Mouse (Mus musculus) forebrain, embryonic 10.5 days (tissue): Measurements from ENCODE around the gene Tsen34. TPM values are rescaled to one million over a fixed set of nuclear protein-coding genes. Genes with fewer than 3 reads are reported as not detected.

Experiments
- DNase-seq: peaks from one replicate; pipeline ENCODE4 v3.0.0-alpha.2; 2017; ENCODE audit warnings: low spot score; ENCODE audit errors: extremely low spot score
- H3K27ac ChIP-seq: fragments of 300-500 bp; sonication (generic); 2 replicates; pipeline ENCODE4 v1.5.1; 2016; ENCODE audit warnings: mild to moderate bottlenecking
- H3K27me3 ChIP-seq: fragments of 300-500 bp; sonication (generic); 2 replicates; pipeline ENCODE4 v1.6.1; 2016; ENCODE audit warnings: mild to moderate bottlenecking; ENCODE audit not compliant: poor library complexity, severe bottlenecking
- H3K36me3 ChIP-seq: fragments of 300-500 bp; sonication (generic); replicated peaks from 2 replicates; pipeline ENCODE4 v1.6.1; 2016; ENCODE audit warnings: mild to moderate bottlenecking, moderate library complexity
- H3K4me1 ChIP-seq: fragments of 300-500 bp; sonication (generic); 2 replicates; pipeline ENCODE4 v1.6.1; 2016
- H3K4me3 ChIP-seq: fragments of 300-500 bp; sonication (generic); 2 replicates; pipeline ENCODE4 v1.5.1; 2016; ENCODE audit warnings: mild to moderate bottlenecking, moderate library complexity
- H3K9me3 ChIP-seq: fragments of 300-500 bp; sonication (generic); 2 replicates; pipeline ENCODE4 v1.6.1; 2016; ENCODE audit warnings: mild to moderate bottlenecking, moderate library complexity
- WGBS: fragments of 180-500 bp; shearing (Covaris S2); methylation state at CpG from one replicate; pipeline ENCODE4 v1.1.7; 2016; 5-methylcytosine and 5-hydroxymethylcytosine counted together
- polyA plus RNA-seq: library from polyadenylated mRNA; unstranded; fragments of >200 nt; fragmentation: Nextera tagmentation; extraction: Ambion mirVana; gene quantifications from 2 replicates; pipeline ENCODE4 v1.2.1, GENCODE M21; 2016

Tsen34 gene
- polyA plus RNA-seq, 1 experiment from 2014 or later, result 286 TPM

DNA sequence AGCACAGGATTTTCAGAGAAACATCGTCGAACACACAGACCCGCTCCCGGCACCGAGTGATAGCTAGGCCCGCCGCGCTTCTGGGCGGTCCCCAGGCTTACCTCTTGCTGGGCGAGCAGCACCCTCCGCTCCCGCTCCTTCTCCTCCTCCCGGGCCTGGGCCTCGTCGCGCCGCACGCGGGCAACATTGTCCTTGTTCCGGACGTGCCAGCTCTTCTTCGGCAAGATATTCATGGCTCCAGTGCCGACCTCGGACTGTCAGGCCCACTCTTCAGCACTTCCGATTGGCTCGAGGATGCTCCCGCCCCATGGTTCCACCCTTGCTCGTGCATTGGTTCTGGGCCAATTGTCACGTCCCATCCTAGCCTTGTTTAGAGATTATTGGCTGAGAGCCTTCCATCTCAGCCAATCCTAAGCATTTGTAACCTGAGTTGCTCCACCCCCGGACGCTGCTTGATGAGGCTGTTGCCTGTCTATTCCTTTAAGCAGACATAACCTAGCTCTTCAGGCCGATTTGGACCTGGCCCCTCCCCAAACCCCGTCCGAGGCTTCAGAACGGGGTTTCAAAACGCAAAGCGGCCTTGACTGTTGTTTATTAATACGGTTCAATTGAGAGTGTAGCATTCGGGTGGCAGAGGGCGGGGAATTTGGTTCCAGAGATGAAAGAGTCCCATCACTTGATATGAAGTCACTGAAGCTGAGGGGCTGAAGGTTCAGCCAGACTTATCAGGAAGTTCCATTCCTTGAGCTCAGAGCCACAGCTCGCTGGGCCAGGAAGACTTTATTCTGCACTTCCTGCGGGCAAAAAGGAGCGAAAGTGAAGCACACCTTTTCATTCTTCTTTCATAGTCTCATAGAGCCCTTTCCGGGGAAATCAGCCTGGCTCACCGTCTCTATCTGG lies 27.2 kb upstream of the Tsen34 start, which contains the start of gene Leng1:
TSS of gene Leng1 (minus strand) at position 626 of the 900 bp plus-strand sequence.
- WGBS, result 6% methylated on average over 45 of the region's 45 CpGs
- Histone ChIP-seq H3K9me3 (no peaks in the 10 kb centered on the region), H3K27ac (peak within 1 kb of the TSS; percentile 90)

DNA sequence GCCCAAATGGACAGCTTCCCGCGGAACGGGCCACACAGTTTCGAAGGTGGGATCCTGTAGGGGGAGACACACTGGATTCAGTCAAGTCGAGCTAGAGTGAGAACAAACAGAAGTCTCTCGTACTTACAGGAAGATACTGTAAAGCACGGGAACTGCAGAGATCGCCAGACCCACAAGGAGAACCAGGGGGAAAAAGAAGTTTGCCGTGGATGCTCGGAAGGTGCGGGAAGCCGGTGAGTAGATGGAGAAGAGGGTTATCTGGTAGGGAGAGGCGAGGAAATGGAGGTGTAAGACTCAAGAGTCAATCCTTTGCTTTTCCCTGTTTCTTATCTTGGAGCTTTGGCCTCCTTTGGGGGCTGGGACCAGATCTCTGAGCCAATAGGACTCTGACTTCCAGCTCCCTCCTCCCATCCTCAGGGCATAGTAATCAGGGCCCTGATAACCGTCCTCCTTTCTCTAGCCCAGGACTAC lies 25.7 kb upstream of the Tsen34 start:
- WGBS, result 11% methylated on average over 14 of the region's 14 CpGs
- H3K27ac ChIP-seq, result no peak overlapping the region; the same call in 1 of the 2 replicates
- H3K4me3 ChIP-seq, result peak overlapping the region; percentile 22
- DNase-seq, result no peak
- H3K9me3 ChIP-seq, result no peaks in the 10 kb centered on the region
- peaks cover 29% of the 10 kb centered on the region for H3K4me1 ChIP-seq
- peaks cover 18% of the 10 kb centered on the region for H3K36me3 ChIP-seq
- H3K27me3 ChIP-seq, result no peaks in the 10 kb centered on the region

More for the DNA sequence above, 27.2 kb upstream of the Tsen34 start, which contains the start of gene Leng1:
- H3K27me3 ChIP-seq, result no peaks in the 10 kb centered on the region
- peaks cover 33% of the 10 kb centered on the region for H3K36me3 ChIP-seq
- peak; percentile 94 for DNase-seq
- H3K4me3 ChIP-seq, result peak within 1 kb of the TSS; percentile 75
- peaks cover 29% of the 10 kb centered on the region for H3K4me1 ChIP-seq

- WGBS, result 73% methylated on average over 10 of the region's 10 CpGs
- Histone ChIP-seq H3K9me3 (no peaks in the 10 kb centered on the region), H3K4me3 (no peak overlapping the region), H3K36me3 (peaks cover 10% of the 10 kb centered on the region; the same call in 1 of the 2 replicates), H3K27ac (no peak overlapping the region), H3K4me1 (no peaks in the 10 kb centered on the region), H3K27me3 (no peaks in the 10 kb centered on the region)
- peak; percentile 78 for DNase-seq
These were observed 18.0 kb upstream of the Tsen34 start for GRCm38 (mm10) chr7:3674507-3675227.

- Histone ChIP-seq H3K27me3 (no peaks in the 10 kb centered on the region), H3K27ac (no peak overlapping the region), H3K36me3 (peaks cover 12% of the 10 kb centered on the region; the same call in 1 of the 2 replicates), H3K9me3 (no peaks in the 10 kb centered on the region), H3K4me3 (no peak overlapping the region), H3K4me1 (no peaks in the 10 kb centered on the region)
- 83% methylated on average over 3 of the region's 3 CpGs for whole genome bisulfite sequencing
- no peak for DNase-seq
These were observed 17.5 kb upstream of the Tsen34 start for GRCm38 (mm10) chr7:3675228-3675548.

DNA sequence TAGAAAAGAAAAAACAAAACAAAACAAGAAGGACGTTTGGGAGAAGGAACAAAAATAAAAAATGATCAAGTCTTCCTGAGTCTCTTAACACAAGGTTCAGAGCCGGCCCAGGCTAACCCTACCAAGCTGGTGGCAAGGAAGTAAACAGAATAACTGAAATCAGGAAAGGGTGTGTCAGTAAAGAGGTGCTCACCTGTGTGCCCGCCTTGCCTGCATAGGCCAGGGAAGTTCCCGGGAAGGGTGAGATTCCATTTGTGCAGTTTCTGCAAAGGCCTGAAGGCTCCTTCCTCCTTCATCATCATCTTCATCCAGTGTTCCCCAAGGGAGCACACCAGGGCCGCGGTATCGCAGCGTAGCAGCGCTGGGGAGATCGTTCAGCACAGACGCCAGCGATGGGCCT lies 16.3 kb upstream of the Tsen34 start:
- Histone ChIP-seq H3K4me3 (no peak overlapping the region), H3K9me3 (no peaks in the 10 kb centered on the region), H3K27ac (no peak overlapping the region), H3K36me3 (peaks cover 19% of the 10 kb centered on the region), H3K27me3 (no peaks in the 10 kb centered on the region), H3K4me1 (no peaks in the 10 kb centered on the region)
- DNase-seq, result no peak
- WGBS, result 92% methylated on average over 12 of the region's 12 CpGs

DNA sequence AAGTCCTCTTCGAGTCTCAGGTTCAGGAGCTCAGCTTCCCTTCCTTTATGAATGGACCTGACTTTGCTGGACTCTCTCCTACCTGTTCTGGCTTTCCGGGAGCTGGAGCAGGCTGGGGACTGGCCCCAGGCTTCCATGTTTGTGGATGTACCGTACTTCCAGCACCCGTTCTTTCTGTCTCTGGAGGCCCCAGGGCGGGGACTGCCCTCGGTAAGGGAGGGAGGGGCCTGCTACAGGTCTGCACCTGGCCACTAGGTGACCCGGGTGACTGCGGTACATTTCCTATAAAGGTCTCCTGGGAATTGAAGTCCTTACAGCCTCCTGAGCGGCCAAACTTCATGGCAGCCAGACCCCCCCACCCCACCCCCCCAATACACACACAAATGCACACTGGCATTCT lies 15.3 kb upstream of the Tsen34 start, which contains the start of gene Tmc4:
TSS of gene Tmc4 (minus strand) at position 212 of the 400 bp plus-strand sequence.
- Histone ChIP-seq H3K4me1 (no peaks in the 10 kb centered on the region), H3K36me3 (peaks cover 21% of the 10 kb centered on the region), H3K27me3 (no peaks in the 10 kb centered on the region), H3K27ac (no peak within 1 kb of the TSS), H3K9me3 (no peaks in the 10 kb centered on the region), H3K4me3 (no peak within 1 kb of the TSS)
- DNase-seq, result no peak
- 51% methylated on average over 9 of the region's 9 CpGs for whole genome bisulfite sequencing

DNA sequence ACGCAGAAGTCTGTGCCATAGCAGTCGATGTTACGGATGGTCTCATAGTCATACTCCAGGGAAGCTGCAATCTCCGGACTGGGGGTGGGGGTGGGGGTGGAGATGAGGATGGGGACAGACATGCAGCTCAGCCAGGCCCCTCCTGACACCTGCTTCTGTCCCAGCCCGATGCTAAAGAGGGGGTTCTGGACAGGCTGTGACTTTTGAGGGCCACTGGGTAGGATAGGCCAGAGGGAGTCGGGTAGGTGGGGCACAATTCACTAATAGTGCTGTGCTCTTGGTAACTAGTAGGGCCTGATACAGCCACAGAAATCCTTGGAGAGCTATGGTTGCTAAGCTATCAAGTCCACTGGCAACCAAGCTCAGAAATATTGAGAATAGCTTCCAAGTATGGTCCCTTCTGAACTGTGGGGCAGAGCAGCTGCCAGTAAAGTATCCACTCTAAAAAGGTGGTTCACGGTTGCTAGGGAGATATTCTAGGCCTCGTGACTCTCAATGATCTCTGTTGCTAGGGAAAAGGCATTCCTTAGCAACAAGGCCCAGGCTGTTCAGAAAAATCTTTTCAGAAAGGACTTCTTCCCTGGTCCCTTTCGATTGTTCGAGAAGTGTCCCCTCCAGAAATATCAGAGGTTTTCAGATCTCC lies 8.6 kb upstream of the Tsen34 start:
- Histone ChIP-seq H3K4me1 (peaks cover 19% of the 10 kb centered on the region), H3K27ac (peak overlapping the region; percentile 48; the same call in 1 of the 2 replicates), H3K9me3 (peaks cover 5% of the 10 kb centered on the region; the same call in 1 of the 2 replicates), H3K36me3 (peaks cover 57% of the 10 kb centered on the region), H3K27me3 (no peaks in the 10 kb centered on the region), H3K4me3 (no peak overlapping the region)
- 85% methylated on average over 10 of the region's 10 CpGs for whole genome bisulfite sequencing
- DNase-seq, result no peak

- H3K4me3 ChIP-seq, result no peak overlapping the region
- H3K9me3 ChIP-seq, result peaks cover 5% of the 10 kb centered on the region; the same call in 1 of the 2 replicates
- DNase-seq, result no peak
- H3K27me3 ChIP-seq, result no peaks in the 10 kb centered on the region
- H3K4me1 ChIP-seq, result peaks cover 19% of the 10 kb centered on the region
- WGBS, result 87% methylated on average over 8 of the region's 8 CpGs
- H3K36me3 ChIP-seq, result peaks cover 57% of the 10 kb centered on the region
- H3K27ac ChIP-seq, result 0 out of 2 replicates have a peak overlapping the region, but pooled peaks have one; percentile 48
These were observed 8.0 kb upstream of the Tsen34 start for GRCm38 (mm10) chr7:3684698-3685097.

GRCm38 (mm10) chr7:3685400-3686187 lies 7.1 kb upstream of the Tsen34 start:
- DNase-seq, result no peak
- peak overlapping the region; percentile 40; the same call in 1 of the 2 replicates for H3K27ac ChIP-seq
- no peak overlapping the region for H3K4me3 ChIP-seq
- peaks cover 5% of the 10 kb centered on the region; the same call in 1 of the 2 replicates for H3K9me3 ChIP-seq
- peaks cover 58% of the 10 kb centered on the region for H3K36me3 ChIP-seq
- H3K27me3 ChIP-seq, result no peaks in the 10 kb centered on the region
- WGBS, result 84% methylated on average over 31 of the region's 31 CpGs
- H3K4me1 ChIP-seq, result peaks cover 19% of the 10 kb centered on the region

- no peaks in the 10 kb centered on the region for H3K9me3 ChIP-seq
- no peaks in the 10 kb centered on the region for H3K27me3 ChIP-seq
- no peak for DNase-seq
- WGBS, result 39% methylated on average over 3 of the region's 3 CpGs
- H3K27ac ChIP-seq, result peak overlapping the region; percentile 94
- H3K36me3 ChIP-seq, result peaks cover 37% of the 10 kb centered on the region
- peak overlapping the region; percentile 86 for H3K4me3 ChIP-seq
- H3K4me1 ChIP-seq, result peaks cover 27% of the 10 kb centered on the region
These were observed 744 bp upstream of the Tsen34 start for GRCm38 (mm10) chr7:3691919-3692318.

GRCm38 (mm10) chr7:3692987-3693808 lies 535 bp downstream of the Tsen34 start, which contains the start of gene Mboat7:
Gene Mboat7, minus strand, starts transcription at chr7:3693523.
- under 1% methylated on average over 55 of the region's 55 CpGs for WGBS
- H3K4me1 ChIP-seq, result peaks cover 27% of the 10 kb centered on the region
- no peaks in the 10 kb centered on the region for H3K27me3 ChIP-seq
- H3K27ac ChIP-seq, result peak within 1 kb of the TSS; percentile 94
- DNase-seq, result peak; percentile 96
- peaks cover 37% of the 10 kb centered on the region for H3K36me3 ChIP-seq
- peak within 1 kb of the TSS; percentile 86 for H3K4me3 ChIP-seq
- H3K9me3 ChIP-seq, result no peaks in the 10 kb centered on the region
